Mouse (Mus musculus) granulocyte monocyte progenitor cell, adult 5-6 weeks (primary cell): ENCODE results near the gene Usp45. TPM values are rescaled to one million over a fixed set of nuclear protein-coding genes. Genes with fewer than 3 reads are reported as not detected.
"Not testable (repeated sequence)": the region's sequence is repeated elsewhere in the genome, so short reads cannot be mapped to it uniquely, and the experiment has no call there.

Experiments used
- ATAC-seq: replicated peaks from 2 replicates; pipeline ENCODE4 v1.8.0; 2016; ENCODE audit warnings: mild to moderate bottlenecking, moderate TSS enrichment, inconsistent platforms; ENCODE audit not compliant: poor library complexity, severe bottlenecking
- total RNA-seq, 2 experiments: library from RNA; stranded (forward) in 1 of 2; stranded (reverse) in 1 of 2; fragments of 200-712, 200-1000 nt in 1 of 2; fragments of >200 nt in 1 of 2; fragmentation: Nextera tagmentation in 1 of 2; gene quantifications; 2 replicates each; pipeline ENCODE4 v1.2.3; 2014 to 2017

The Usp45 gene
- total RNA-seq (2014; fragmentation: Nextera tagmentation) (15.3 and 29.5 TPM in 2 replicates), total RNA-seq (2017) (12.0 and 14.4 TPM in 2 replicates)

DNA sequence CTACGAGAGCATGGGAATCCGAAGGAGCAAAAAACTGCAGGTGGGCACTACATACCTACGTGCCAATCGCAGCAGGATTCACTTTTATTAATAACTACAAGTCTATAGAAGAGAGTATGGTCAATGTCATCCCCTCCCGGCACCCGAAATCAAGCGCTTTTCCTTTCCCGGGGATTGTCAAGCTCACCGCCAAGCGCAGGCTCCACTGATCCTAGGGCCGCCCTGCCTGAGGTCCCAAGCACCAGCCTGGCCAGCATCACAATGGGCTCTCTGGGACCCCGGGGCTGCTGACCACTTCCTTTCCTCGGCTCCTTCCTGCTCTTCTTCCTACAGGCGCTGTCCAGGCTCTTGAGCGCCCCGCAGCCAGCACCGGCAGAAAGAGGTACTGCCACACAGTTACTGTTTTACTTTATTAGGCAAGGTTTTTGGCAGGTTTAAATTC, at the start of gene Usp45, which contains the start of gene Tstd3:
Usp45 (plus strand) TSS at position 294 of the 442 bp plus-strand sequence.
Tstd3 (minus strand) TSS at position 350 of the 442 bp plus-strand sequence.
- ATAC-seq: peak; percentile 100

- no peak for ATAC-seq
Observed at GRCm38 (mm10) chr4:21722752-21723334, 44.1 kb upstream of the Usp45 start.

DNA sequence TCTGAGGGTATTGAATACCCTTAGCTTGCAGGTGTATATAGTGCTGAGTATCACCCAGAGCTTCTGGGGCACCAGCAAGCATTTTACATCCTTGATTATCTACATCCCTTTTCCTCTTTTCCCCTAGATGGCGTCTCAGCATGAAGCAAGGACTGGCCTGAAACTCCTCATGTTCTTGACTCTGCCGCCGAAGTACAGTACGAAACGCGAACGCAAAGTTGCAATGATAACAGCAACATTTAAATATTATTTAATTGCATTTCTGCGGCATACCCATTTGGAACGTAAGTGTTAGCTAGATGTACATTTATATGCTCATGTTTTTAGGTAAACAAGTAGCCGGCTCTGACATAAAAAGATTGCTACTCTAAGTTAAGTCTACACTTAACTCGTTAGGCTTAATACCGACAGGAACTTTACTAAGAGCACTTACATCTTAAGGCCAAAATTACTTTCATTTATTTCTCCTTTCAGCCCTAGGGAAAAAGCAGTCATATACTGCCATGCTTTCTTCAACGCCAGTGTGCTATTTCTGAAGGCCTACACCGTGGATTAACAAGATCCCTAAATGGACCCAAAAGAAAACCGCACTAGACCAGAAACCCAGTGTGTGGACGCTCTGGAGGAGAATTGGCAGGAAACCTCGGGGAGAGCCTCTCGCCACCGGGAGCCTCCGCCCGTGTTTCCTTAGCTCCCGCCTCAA, 39.9 kb upstream of the Usp45 start:
- peak; percentile 70 for ATAC-seq

- ATAC-seq: peak; percentile 98
Observed at GRCm38 (mm10) chr4:21727615-21728165, 39.3 kb upstream of the Usp45 start, which contains the start of gene Ccnc. Gene Ccnc, plus strand, starts transcription at chr4:21727701.

DNA sequence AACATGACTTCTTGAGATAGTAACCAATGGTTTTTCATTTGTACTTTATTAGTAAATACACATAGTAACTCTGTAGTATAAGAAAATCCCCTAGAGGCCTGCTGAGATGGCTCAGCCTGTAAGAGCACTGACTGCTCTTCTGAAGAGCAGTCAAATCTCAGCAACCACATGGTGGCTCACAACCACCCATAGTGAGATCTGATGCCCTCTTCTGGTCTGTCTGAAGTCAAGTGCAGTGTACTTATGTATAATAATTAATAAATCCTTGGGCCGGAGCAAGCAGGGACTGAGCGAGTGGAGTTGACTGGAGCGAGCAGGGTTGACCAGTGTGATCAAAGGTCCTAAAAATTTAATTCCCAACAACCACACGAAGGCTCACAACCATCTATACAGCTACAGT, 27.8 kb upstream of the Usp45 start:
- ATAC-seq: no peak

- not testable (repeated sequence) for ATAC-seq
Observed at GRCm38 (mm10) chr4:21744142-21744541, 22.8 kb upstream of the Usp45 start.

GRCm38 (mm10) chr4:21745723-21746122, 21.2 kb upstream of the Usp45 start:
- no peak for ATAC-seq

- ATAC-seq: peak; percentile 93
Observed at GRCm38 (mm10) chr4:21755123-21755789, 11.7 kb upstream of the Usp45 start.

DNA sequence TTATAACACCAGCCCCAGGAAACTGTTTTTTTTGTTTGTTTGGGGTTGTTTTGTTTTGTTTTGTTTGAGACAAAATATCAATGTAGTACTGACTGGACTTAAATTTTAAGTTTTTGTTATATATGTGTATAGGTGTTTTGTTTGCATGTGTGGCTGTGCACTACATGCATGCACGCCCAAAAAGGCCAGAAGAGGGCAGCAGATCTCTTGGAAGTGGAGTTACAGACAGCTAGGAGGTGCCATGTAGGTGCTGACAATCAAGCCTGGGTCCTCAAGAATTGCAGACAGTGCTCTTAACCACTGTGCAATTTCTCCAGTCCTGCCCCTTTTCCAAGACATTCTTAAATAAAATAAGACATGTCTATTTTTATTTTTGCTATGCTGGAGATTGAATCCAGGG, 8.1 kb upstream of the Usp45 start:
- ATAC-seq: no peak

DNA sequence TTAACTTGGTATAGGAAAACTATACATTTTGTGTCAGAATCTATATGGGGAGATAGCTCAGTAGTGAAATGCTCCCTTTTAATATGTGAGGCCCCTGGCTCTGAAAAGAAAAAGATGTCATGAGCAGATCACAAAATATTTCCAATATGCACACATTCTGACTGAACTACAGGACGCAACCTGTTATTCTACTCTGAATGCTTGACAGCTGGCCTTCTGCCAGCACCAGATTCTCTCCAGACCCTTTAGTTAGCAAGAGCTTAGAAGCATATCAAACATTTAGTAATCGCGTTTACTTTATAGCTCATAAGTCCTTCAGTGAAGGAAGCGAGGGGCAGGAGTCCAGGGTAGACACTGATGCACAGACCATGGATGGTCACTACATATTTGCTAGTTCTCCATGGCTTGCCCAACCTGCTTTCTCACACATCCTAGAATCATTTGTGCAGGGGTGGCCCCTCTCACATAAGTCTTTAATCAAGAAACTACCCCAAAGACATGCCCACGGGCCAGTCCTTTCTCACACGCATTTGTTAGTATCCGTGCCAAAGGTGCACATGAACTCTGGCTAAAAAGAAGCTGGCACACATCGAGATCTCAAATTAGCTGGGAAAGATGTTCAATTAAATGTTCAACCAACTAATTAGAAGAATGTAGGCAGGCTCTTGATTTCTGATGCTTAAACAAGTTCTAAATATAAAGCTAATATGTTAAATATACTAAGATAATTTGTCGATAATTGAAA, 5.4 kb upstream of the Usp45 start:
- no peak for ATAC-seq

- ATAC-seq: no peak
Observed at GRCm38 (mm10) chr4:21763827-21764226, 3.1 kb upstream of the Usp45 start.

DNA sequence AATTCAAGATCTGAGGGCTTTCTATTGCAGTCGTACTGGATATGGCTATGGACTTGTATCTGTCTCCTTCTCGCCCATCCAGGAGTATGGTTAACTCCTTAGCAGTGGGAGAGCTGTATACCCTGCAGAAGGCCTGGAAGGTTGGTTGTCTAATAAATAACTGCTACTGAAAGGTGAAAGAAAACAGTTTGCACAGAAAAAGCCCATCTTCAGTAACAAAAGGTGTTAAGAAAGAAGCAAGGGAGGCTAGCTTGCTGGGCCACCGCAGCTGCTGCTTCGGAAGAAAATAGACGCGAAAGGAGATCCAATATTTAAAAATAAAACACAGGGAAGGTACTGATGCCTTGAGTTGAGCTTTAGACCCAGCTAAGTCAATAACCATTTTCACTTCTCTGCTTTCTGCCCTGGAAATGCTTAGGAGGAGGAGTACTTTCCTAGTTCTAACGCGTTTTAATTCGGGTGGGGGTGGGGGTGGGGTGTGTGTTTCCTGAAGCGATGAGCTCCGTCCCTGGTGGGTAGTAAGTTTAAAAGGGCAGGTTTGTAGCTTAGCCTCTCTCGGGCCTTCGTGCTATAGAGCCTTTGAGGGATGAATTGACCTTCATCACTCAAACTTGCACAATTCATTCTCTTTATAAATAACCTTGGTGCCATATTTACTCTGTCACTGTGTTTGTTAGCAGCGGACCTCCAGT, 639 bp upstream of the Usp45 start:
- ATAC-seq: peak; percentile 17; the same call in 1 of the 2 replicates

- ATAC-seq: no peak
Observed at GRCm38 (mm10) chr4:21771064-21771463, 4.1 kb downstream of the Usp45 start.

DNA sequence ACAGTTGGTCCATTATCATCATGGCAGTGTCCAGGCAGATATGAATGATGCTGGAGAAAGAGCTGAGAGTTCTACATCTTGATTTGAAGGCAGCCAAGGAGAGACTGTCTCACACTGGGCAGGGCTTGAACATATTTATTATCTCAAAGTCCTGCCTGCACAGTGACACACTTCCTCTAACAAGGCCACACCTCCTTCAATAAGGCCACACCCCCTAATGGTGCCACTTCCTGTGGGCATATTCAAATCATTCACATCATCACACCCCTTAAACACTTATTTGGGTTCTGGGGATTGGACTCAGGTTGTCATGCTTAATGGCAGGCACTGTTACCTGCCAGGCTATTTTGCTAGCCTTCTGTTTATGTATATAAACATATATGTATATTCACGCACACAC, 5.3 kb downstream of the Usp45 start:
- no peak for ATAC-seq

DNA sequence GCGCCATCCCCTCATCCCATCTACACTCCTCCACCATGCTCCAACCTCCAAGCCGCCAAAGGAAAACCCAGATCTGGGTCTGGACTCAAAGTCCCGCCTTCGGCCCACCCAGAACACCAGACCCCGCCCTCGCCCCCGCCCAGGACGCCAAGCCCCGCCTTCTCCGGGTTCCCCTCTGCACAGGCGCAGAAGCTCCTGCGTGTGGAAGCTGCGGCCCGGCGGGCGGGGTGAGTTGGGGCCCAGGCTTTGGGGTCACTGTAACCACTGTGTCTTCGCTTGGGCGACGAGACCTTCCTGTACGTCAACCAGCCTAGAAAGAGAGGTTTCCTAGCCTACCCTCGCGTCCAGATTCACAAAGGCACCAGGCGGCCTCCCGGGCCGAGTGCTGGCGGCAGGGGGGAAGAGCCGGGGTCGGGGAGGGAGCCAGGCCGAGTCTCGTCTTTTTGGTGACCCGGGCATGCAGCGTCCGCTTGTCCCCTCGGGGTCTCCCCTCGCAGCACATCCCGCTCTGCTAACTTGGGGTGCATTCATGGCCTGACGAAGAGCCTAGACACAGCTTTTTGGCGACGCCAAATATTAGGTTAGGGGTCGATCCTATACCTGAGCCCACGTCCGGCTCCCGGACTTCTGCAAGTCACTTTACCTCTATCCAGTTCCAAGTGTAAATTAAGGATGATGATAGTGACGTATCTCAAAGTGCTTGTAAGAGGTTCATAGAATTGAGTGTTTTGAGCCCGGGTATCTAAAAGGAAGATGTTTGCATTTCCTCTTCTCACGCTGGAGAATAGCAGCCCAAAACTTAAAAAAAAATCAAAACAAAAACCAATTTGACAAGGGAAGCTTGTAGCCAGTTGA, 9.4 kb downstream of the Usp45 start:
- peak; percentile 99 for ATAC-seq

DNA sequence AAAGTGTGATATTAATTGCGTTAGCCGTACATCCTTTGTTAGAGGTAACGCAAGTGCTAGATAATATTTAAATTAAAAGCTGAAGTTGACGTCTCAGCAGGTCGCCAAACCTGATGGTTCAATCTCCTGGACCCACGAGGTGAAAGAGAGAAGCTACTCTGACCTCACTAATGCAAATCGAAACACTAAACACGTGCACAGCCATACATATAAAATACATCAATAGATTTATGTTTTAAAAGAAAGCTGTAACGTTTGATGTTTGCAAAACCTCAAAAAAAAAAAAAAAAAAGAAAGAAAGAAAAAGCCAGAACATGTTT, 9.9 kb downstream of the Usp45 start:
- peak; percentile 21 for ATAC-seq

DNA sequence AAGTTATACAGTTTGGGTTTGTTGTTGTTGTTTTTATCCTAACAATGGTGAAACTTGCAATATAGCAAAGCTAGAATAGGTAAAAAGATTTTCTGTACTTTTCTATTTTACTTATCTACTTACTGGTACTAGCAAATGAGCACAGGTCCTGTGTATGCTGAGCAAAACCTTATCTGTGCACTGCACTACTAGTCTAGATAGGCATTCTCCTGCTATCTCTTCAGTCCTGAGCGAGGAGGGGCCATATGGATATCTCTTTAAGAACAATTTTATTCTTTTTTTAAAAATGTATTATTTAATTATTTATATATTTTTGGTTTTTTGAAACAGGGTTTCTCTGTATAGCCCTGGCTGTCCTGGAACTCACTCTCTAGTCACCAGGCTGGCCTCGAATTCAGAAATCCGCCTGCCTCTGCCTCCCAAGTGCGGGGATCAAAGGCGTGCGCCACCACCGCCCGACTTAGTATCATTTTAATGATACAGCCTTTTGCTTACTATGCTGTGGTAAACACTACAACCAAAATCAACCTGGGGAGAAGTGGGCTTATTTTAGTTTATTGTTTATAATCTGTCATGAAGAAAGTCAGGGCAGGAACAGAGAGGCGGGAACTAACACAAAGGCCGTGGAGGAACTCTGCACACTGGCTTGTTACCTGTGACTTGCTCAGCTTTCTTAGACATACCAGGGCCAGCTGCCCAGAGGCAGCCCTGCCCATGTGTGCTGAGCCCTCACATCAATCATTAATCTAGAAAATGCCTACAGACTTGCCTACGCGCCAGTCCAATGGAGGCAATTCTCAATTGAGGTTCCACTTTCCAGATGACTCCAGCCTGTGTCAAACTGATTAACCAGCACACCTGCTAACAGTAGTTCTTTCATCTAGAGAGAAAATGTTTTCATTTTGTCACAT, 14.1 kb downstream of the Usp45 start:
- no peak for ATAC-seq

GRCm38 (mm10) chr4:21786268-21786667, 19.3 kb downstream of the Usp45 start:
- ATAC-seq: no peak
